Mouse (Mus musculus) neural tube, embryonic 12.5 days (tissue): ENCODE results near the gene Btn2a2. TPM values are rescaled to one million over a fixed set of nuclear protein-coding genes. Genes with fewer than 3 reads are reported as not detected.

ENCODE experiments used
- ATAC-seq: fragments of 200-750 bp; cut with Nextera tagmentation; 2 replicates; pipeline ENCODE4 v1.8.0; 2017; ENCODE audit warnings: low read depth, mild to moderate bottlenecking, moderate TSS enrichment, moderate library complexity; ENCODE audit not compliant: low FRiP score
- H3K27ac ChIP-seq: fragments of 300-500 bp; sonication (generic); 2 replicates; pipeline ENCODE4 v1.5.1; 2016
- H3K27me3 ChIP-seq: fragments of 300-500 bp; sonication (generic); replicated peaks from 2 replicates; pipeline ENCODE4 v1.6.1; 2016; ENCODE audit warnings: mild to moderate bottlenecking
- H3K36me3 ChIP-seq: fragments of 300-500 bp; sonication (generic); 2 replicates; pipeline ENCODE4 v1.6.1; 2016; ENCODE audit warnings: mild to moderate bottlenecking
- H3K4me1 ChIP-seq: fragments of 300-500 bp; sonication (generic); 2 replicates; pipeline ENCODE4 v1.6.1; 2016
- H3K4me2 ChIP-seq: fragments of 300-500 bp; sonication (generic); replicated peaks from 2 replicates; pipeline ENCODE4 v1.6.1; 2016; ENCODE audit warnings: mild to moderate bottlenecking
- H3K4me3 ChIP-seq: fragments of 300-500 bp; sonication (generic); 2 replicates; pipeline ENCODE4 v1.5.1; 2016
- H3K9ac ChIP-seq: fragments of 300-500 bp; sonication (generic); 2 replicates; pipeline ENCODE4 v1.6.1; 2016; ENCODE audit warnings: mild to moderate bottlenecking
- H3K9me3 ChIP-seq: fragments of 300-500 bp; sonication (generic); 2 replicates; pipeline ENCODE4 v1.6.1; 2016; ENCODE audit warnings: mild to moderate bottlenecking
- WGBS: fragments of 180-500 bp; shearing (Covaris S2); methylation state at CpG from one replicate; pipeline ENCODE4 v1.1.7; 2016; 5-methylcytosine and 5-hydroxymethylcytosine counted together
- microRNA-seq: library from miRNA; unstranded; fragments of <30 nt; microRNA quantifications from one replicate; pipeline ENCODE4, GENCODE M21; 2017
- polyA plus RNA-seq: library from polyadenylated mRNA; unstranded; fragments of >200 nt; fragmentation: Nextera tagmentation; extraction: Ambion mirVana; gene quantifications from 2 replicates; pipeline ENCODE4 v1.2.1, GENCODE M21; 2016

Gene Btn2a2
- polyA plus RNA-seq, 1 experiment from 2014 or later: 0.23 TPM

DNA sequence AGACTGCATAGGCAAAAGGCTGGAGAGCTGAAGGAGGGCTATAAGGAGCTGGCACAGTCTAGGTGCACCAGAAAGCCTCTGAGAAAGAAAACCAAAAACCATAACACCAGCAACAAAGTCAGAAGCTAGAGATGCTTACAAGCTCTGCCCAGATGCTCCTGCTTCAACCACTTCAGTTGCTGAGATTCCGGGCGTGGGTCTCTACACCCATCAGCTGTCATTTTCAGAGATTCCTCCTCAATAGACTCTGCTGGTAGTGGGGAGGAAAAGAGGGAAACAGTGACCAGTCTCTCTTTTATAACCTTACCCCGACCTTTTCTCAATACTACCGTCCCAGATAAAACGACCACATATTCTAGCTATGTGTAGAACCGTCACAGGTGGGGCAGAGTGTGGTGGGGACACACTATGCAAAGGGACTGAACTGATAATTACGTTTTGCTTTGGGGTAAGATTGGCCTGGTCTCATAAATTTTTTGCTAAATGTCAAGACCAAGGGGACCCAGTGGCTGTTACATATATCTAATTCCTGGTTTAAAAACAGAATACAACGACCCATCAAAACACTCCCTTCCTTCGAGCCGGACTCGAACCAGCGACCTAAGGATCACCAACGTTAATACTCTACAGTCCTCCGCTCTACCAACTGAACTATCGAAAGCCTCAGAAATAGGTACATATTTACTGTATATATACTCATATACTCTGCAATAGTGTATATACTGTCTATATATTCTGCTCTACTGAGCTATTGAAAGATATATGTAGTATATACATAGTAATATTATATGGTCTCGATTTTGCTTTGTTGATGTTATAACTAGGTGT is 60.3 kb downstream of the Btn2a2 start:
- Histone ChIP-seq H3K4me1 (peaks cover 9% of the 10 kb centered on the region; the same call in 1 of the 2 replicates), H3K4me2 (no peak overlapping the region), H3K9ac (no peak overlapping the region), H3K27me3 (no peaks in the 10 kb centered on the region), H3K36me3 (no peaks in the 10 kb centered on the region), H3K9me3 (no peaks in the 10 kb centered on the region), H3K27ac (no peak overlapping the region), H3K4me3 (no peak overlapping the region)
- ATAC-seq: no peak
- 54% methylated on average over 16 of the region's 16 CpGs for WGBS

Small RNA genes lying within 50 kb of the gene (microRNA-seq; reads per million reads assigned to microRNA genes)
- not detected for gene Gm44297
- gene n-TStga1: not detected

Other genes starting within 250 kb of the Btn2a2 start
- 0.04 TPM in 1 of 2 replicates, not detected in the other for gene Vmn1r223, start 241.7 kb downstream of the Btn2a2 start, polyA plus RNA-seq
- 51.9 and 57.7 TPM in 2 replicates for gene Zfp322a, start 119.6 kb downstream of the Btn2a2 start, polyA plus RNA-seq
- 11.4 TPM in 2 replicates for gene Abt1, start 65.0 kb downstream of the Btn2a2 start, polyA plus RNA-seq
- not detected in 2 replicates for gene Btn1a1, start 23.0 kb downstream of the Btn2a2 start, polyA plus RNA-seq
- gene Hist1h4h, start 42.2 kb upstream of the Btn2a2 start, polyA plus RNA-seq: 4.6 and 6.6 TPM in 2 replicates
- gene Hist1h2af, start 45.0 kb upstream of the Btn2a2 start, polyA plus RNA-seq: 2.7 and 5.6 TPM in 2 replicates
- 3.0 and 5.4 TPM in 2 replicates for gene Hist1h3g, start 46.6 kb upstream of the Btn2a2 start, polyA plus RNA-seq
- 0.63 TPM in 2 replicates for gene Hist1h2bh, start 54.5 kb upstream of the Btn2a2 start, polyA plus RNA-seq
- 0.60 and 0.63 TPM in 2 replicates for gene Hist1h3f, start 55.2 kb upstream of the Btn2a2 start, polyA plus RNA-seq
- gene Hist1h4f, start 62.8 kb upstream of the Btn2a2 start, polyA plus RNA-seq: 0.79 and 1.00 TPM in 2 replicates
- gene Hist1h1d, start 64.4 kb upstream of the Btn2a2 start, polyA plus RNA-seq: 0.30 and 0.37 TPM in 2 replicates
- gene Hist1h3e, start 73.5 kb upstream of the Btn2a2 start, polyA plus RNA-seq: 5.1 and 7.4 TPM in 2 replicates
- 52.5 and 96.7 TPM in 2 replicates for gene Hist1h2ae, start 82.4 kb upstream of the Btn2a2 start, polyA plus RNA-seq
- 8.8 and 11.8 TPM in 2 replicates for gene Hist1h2bg, start 82.5 kb upstream of the Btn2a2 start, polyA plus RNA-seq
- gene Hist1h2bf, start 85.3 kb upstream of the Btn2a2 start, polyA plus RNA-seq: 3.4 and 6.6 TPM in 2 replicates
- gene Hist1h2ad, start 85.5 kb upstream of the Btn2a2 start, polyA plus RNA-seq: 0.86 and 2.8 TPM in 2 replicates
- 3.8 and 4.9 TPM in 2 replicates for gene Hist1h3d, start 86.9 kb upstream of the Btn2a2 start, polyA plus RNA-seq
- gene Hist1h4d, start 92.7 kb upstream of the Btn2a2 start, polyA plus RNA-seq: 65.8 and 97.5 TPM in 2 replicates
- 1.9 and 2.1 TPM in 2 replicates for gene Hist1h2be, start 132.3 kb upstream of the Btn2a2 start, polyA plus RNA-seq
- 12.8 and 20.3 TPM in 2 replicates for gene Hist1h1e, start 133.7 kb upstream of the Btn2a2 start, polyA plus RNA-seq
- gene Hist1h2ac, start 195.1 kb upstream of the Btn2a2 start, polyA plus RNA-seq: 0.66 and 0.74 TPM in 2 replicates
- 28.0 and 29.4 TPM in 2 replicates for gene Hist1h2bc, start 195.3 kb upstream of the Btn2a2 start, polyA plus RNA-seq
- gene Hist1h1t, start 207.0 kb upstream of the Btn2a2 start, polyA plus RNA-seq: 0.23 TPM in 1 of 2 replicates, not detected in the other
- 5.1 and 7.8 TPM in 2 replicates for gene Hist1h4c, start 209.6 kb upstream of the Btn2a2 start, polyA plus RNA-seq
- 3.9 TPM in 2 replicates for gene Hfe, start 222.0 kb upstream of the Btn2a2 start, polyA plus RNA-seq
- gene Hist1h1c, start 250.0 kb upstream of the Btn2a2 start, polyA plus RNA-seq: 13.3 and 13.6 TPM in 2 replicates